Mouse (Mus musculus) kidney, adult 2 months (tissue): ENCODE data around the gene Tmem54. TPM values are rescaled to one million over a fixed set of nuclear protein-coding genes. Genes with fewer than 3 reads are reported as not detected.

Experiments
- DNase-seq: peaks from one replicate; pipeline ENCODE4 v3.0.0; 2021
- H3K27ac ChIP-seq: fragments of 200-500 bp; 2 replicates; pipeline ENCODE4 v1.5.1; 2012; ENCODE audit warnings: low read depth, low read length, control low read depth, inconsistent platforms; ENCODE audit not compliant: insufficient read depth
- H3K27me3 ChIP-seq: fragments of 200-500 bp; replicated peaks from 2 replicates; pipeline ENCODE4 v1.6.1; 2012; ENCODE audit warnings: mild to moderate bottlenecking, moderate library complexity, low read length, inconsistent platforms; ENCODE audit not compliant: control insufficient read depth, insufficient read depth
- H3K36me3 ChIP-seq: fragments of 200-500 bp; 2 replicates; pipeline ENCODE4 v1.6.1; 2012; ENCODE audit warnings: mild to moderate bottlenecking, moderate library complexity, low read length, inconsistent platforms; ENCODE audit not compliant: control insufficient read depth, insufficient read depth
- H3K4me1 ChIP-seq: fragments of 200-500 bp; 2 replicates; pipeline ENCODE4 v1.6.1; 2011; ENCODE audit warnings: low read length; ENCODE audit not compliant: control insufficient read depth, insufficient read depth
- H3K4me3 ChIP-seq: fragments of 200-500 bp; 2 replicates; pipeline ENCODE4 v1.5.1; 2011; ENCODE audit warnings: mild to moderate bottlenecking, low read depth, low read length, control low read depth; ENCODE audit not compliant: insufficient read depth
- CTCF ChIP-seq: fragments of 200-500 bp; conservative IDR thresholded peaks from 2 replicates; pipeline ENCODE4 v1.5.1; 2011; ENCODE audit warnings: low read depth, mild to moderate bottlenecking, control low read depth, low read length, moderate library complexity, mixed read lengths; ENCODE audit not compliant: insufficient read depth, insufficient read length
- POLR2A ChIP-seq: fragments of 200-500 bp; IDR thresholded peaks from one replicate; pipeline ENCODE4 v1.6.1; 2011; ENCODE audit warnings: low read depth, low read length, control low read depth
- WGBS: fragments of 180-500 bp; shearing (Covaris S2); methylation state at CpG from one replicate; pipeline ENCODE4 v1.1.7; 2018; 5-methylcytosine and 5-hydroxymethylcytosine counted together
- polyA plus RNA-seq: library from polyadenylated mRNA; depleted of rRNA; stranded (reverse); fragments of >200 nt; gene quantifications from 2 replicates; pipeline ENCODE4 v1.2.3, GENCODE M21; 2012

The Tmem54 gene
- polyA plus RNA-seq, 1 experiment: 9.9 TPM

DNA sequence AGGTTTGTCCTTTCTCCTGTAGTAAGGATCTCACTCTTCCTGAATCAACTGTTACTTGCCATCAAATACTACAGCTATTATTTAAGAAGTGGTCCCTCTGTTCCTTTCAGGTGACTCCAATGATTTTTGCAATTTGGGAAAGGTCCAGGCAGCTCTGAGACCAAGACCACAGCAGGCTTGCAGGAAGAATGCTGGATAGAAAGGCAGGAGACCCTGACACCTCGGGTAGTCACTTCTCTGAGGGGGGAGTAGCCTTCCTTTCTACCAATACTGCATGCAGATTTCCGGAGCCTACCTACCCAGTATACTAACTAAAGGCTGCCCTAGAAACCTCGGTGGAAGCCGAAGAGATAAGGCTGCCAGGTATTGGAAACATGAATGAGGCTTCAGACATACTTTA is 40.1 kb downstream of the Tmem54 start:
- no peaks in the 10 kb centered on the region for H3K4me1 ChIP-seq
- DNase-seq: no peak
- no peak for TF ChIP-seq CTCF
- no peak for TF ChIP-seq POLR2A
- H3K36me3 ChIP-seq: peaks cover 2% of the 10 kb centered on the region
- no peaks in the 10 kb centered on the region for H3K27me3 ChIP-seq
- no peak overlapping the region for H3K27ac ChIP-seq
- WGBS: 61% methylated on average over 4 of the region's 4 CpGs
- H3K4me3 ChIP-seq: no peak overlapping the region

GRCm38 (mm10) chr4:129145943-129146342 is 40.6 kb downstream of the Tmem54 start:
- H3K27ac ChIP-seq: no peak overlapping the region
- H3K4me1 ChIP-seq: no peaks in the 10 kb centered on the region
- no peak overlapping the region for H3K4me3 ChIP-seq
- peaks cover 4% of the 10 kb centered on the region for H3K36me3 ChIP-seq
- 38% methylated on average over 4 of the region's 4 CpGs for WGBS
- no peak for TF ChIP-seq CTCF
- TF ChIP-seq POLR2A: no peak
- H3K27me3 ChIP-seq: no peaks in the 10 kb centered on the region
- DNase-seq: peak; percentile 35

GRCm38 (mm10) chr4:129146392-129146791 is 41.0 kb downstream of the Tmem54 start:
- peaks cover 4% of the 10 kb centered on the region for H3K36me3 ChIP-seq
- no peaks in the 10 kb centered on the region for H3K4me1 ChIP-seq
- no peak overlapping the region for H3K27ac ChIP-seq
- H3K27me3 ChIP-seq: no peaks in the 10 kb centered on the region
- no peak overlapping the region for H3K4me3 ChIP-seq
- DNase-seq: no peak
- WGBS: 33% methylated on average over 2 of the region's 2 CpGs
- TF ChIP-seq CTCF (no peak), POLR2A (no peak)

GRCm38 (mm10) chr4:129147552-129148103 is 42.3 kb downstream of the Tmem54 start:
- no peak overlapping the region for H3K27ac ChIP-seq
- H3K36me3 ChIP-seq: peaks cover 4% of the 10 kb centered on the region
- WGBS: 75% methylated on average over 13 of the region's 13 CpGs
- no peak for DNase-seq
- TF ChIP-seq CTCF: no peak
- TF ChIP-seq POLR2A: no peak
- no peaks in the 10 kb centered on the region for H3K4me1 ChIP-seq
- no peak overlapping the region for H3K4me3 ChIP-seq
- H3K27me3 ChIP-seq: no peaks in the 10 kb centered on the region

- Histone ChIP-seq H3K27me3 (no peaks in the 10 kb centered on the region), H3K4me3 (no peak overlapping the region), H3K27ac (no peak overlapping the region), H3K4me1 (no peaks in the 10 kb centered on the region), H3K36me3 (peaks cover 5% of the 10 kb centered on the region)
- TF ChIP-seq POLR2A: no peak
- no peak for TF ChIP-seq CTCF
- DNase-seq: no peak
- 97% methylated on average over 1 of the region's 1 CpGs for WGBS
These were observed 44.0 kb downstream of the Tmem54 start for GRCm38 (mm10) chr4:129149321-129149720.

DNA sequence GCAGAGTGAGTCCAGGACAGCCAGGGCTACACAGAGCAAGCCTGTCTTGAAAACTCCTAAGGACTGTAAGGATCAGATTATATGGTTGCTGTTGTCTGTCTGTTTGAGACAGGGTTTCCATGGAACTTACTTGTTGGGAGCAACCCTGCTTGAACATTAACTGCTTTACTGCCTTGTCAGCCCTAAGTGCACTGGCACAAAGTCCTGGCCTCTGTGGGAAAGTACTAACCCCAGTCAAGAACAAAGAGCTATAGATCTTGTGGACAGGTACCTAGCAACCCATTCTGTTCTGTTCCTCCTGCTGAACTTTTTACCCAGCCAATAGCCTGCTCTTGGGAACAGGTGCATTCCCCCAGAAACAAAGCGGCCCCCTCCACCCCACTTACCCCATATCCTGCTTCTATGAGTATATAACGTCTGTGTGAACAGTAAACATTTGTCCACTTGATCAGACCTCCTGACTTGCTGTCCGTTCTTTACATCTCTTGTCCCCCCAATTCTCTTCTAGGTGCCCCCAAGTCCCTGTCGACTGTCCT is 46.0 kb downstream of the Tmem54 start:
- TF ChIP-seq POLR2A (no peak), CTCF (no peak)
- Histone ChIP-seq H3K4me1 (no peaks in the 10 kb centered on the region), H3K4me3 (no peak overlapping the region), H3K27me3 (no peaks in the 10 kb centered on the region), H3K27ac (no peak overlapping the region), H3K36me3 (peaks cover 5% of the 10 kb centered on the region)
- WGBS: 72% methylated on average over 4 of the region's 4 CpGs
- DNase-seq: peak; percentile 74

GRCm38 (mm10) chr4:129157541-129157940 is 52.2 kb downstream of the Tmem54 start:
- Histone ChIP-seq H3K36me3 (peaks cover 2% of the 10 kb centered on the region), H3K27ac (no peak overlapping the region), H3K4me3 (no peak overlapping the region), H3K27me3 (no peaks in the 10 kb centered on the region), H3K4me1 (no peaks in the 10 kb centered on the region)
- no peak for DNase-seq
- no peak for TF ChIP-seq POLR2A
- TF ChIP-seq CTCF: no peak
- WGBS: 90% methylated on average over 5 of the region's 5 CpGs
